Mouse (Mus musculus) MEL (cell line): Measurements from ENCODE around the gene Adam23.

Experiments used
- CHD1 ChIP-seq: IDR thresholded peaks from 2 replicates; pipeline ENCODE4 v1.6.1; 2012; ENCODE audit warnings: low read depth, mild to moderate bottlenecking, inconsistent platforms, low read length, improper control_type of control experiment
- CTCF ChIP-seq, 3 experiments: IDR thresholded peaks in 2 of 3; conservative IDR thresholded peaks in 1 of 3; 2 replicates each; pipeline ENCODE4 v1.5.1; 2011 to 2012; ENCODE audit warnings: low read length in 3 of 3, low read depth in 2 of 3, mild to moderate bottlenecking in 2 of 3, improper control_type of control experiment in 1 of 3, inconsistent platforms in 1 of 3, mixed read lengths in 1 of 3, moderate library complexity in 1 of 3; ENCODE audit not compliant: control insufficient read depth in 1 of 3, insufficient read depth in 1 of 3, poor library complexity in 1 of 3, severe bottlenecking in 1 of 3
- ZC3H11A ChIP-seq: IDR thresholded peaks from 2 replicates; pipeline ENCODE4 v1.6.1; 2012; ENCODE audit warnings: low read depth, mild to moderate bottlenecking, inconsistent platforms, low read length, improper control_type of control experiment

GRCm38 (mm10) chr1:63615668-63616067 is 170.0 kb downstream of the Adam23 start, which contains the start of gene Gm39653:
- TF ChIP-seq CHD1 = no peak
- TF ChIP-seq CTCF (IDR thresholded peaks at IDR 0.05 in 2 of 3, conservative IDR thresholded peaks at IDR 0.05 in 1 of 3; ENCODE audit: control insufficient read depth in 1 of 3, insufficient read depth in 1 of 3, low read depth in 2 of 3, low read length in 3 of 3, poor library complexity in 1 of 3, severe bottlenecking in 1 of 3) = no peak
- TF ChIP-seq ZC3H11A = no peak
